Mouse (Mus musculus) myocyte (in vitro differentiated cells): ENCODE results near the gene 1810037I17Rik.
"Not testable (repeated sequence)": the region's sequence is repeated elsewhere in the genome, so short reads cannot be mapped to it uniquely, and the experiment has no call there.

ENCODE experiments used
- E2F4 ChIP-seq: IDR thresholded peaks from one replicate; pipeline ENCODE4 v1.6.1; 2011; ENCODE audit warnings: mild to moderate bottlenecking, control low read depth, moderate library complexity; ENCODE audit not compliant: insufficient read depth
- MAX ChIP-seq: IDR thresholded peaks from one replicate; pipeline ENCODE4 v1.6.1; 2011; ENCODE audit warnings: low read depth, mild to moderate bottlenecking, control low read depth
- MYOD1 ChIP-seq, 3 experiments: IDR thresholded peaks; one replicate each; pipeline ENCODE4 v1.6.1; 2011; ENCODE audit warnings: control low read depth in 2 of 3, low read depth in 2 of 3, mild to moderate bottlenecking in 2 of 3, moderate library complexity in 1 of 3; ENCODE audit not compliant: insufficient read length in 2 of 3, control insufficient read depth in 1 of 3
- MYOG ChIP-seq, 3 experiments: IDR thresholded peaks; one replicate each; pipeline ENCODE4 v1.6.1; 2011; ENCODE audit warnings: control low read depth in 2 of 3, low read depth in 2 of 3, mild to moderate bottlenecking in 2 of 3; ENCODE audit not compliant: insufficient read length in 2 of 3, control insufficient read depth in 1 of 3, insufficient read depth in 1 of 3
- POLR2A ChIP-seq: IDR thresholded peaks from one replicate; pipeline ENCODE4 v1.6.1; 2011; ENCODE audit warnings: low read depth, mild to moderate bottlenecking, control low read depth, moderate library complexity; ENCODE audit not compliant: insufficient read length
- USF1 ChIP-seq: IDR thresholded peaks from one replicate; pipeline ENCODE4 v1.6.1; 2011; ENCODE audit warnings: low read depth, mild to moderate bottlenecking, control low read depth, moderate library complexity

GRCm38 (mm10) chr3:122937176-122937575 is 13.2 kb downstream of the 1810037I17Rik start:
- not testable (repeated sequence) for TF ChIP-seq POLR2A; MYOD1 (IDR thresholded peaks at IDR 0.05; ENCODE audit: control insufficient read depth in 1 of 3, insufficient read length in 2 of 3, low read depth in 2 of 3); E2F4; MYOG (IDR thresholded peaks at IDR 0.05; ENCODE audit: control insufficient read depth in 1 of 3, insufficient read depth in 1 of 3, insufficient read length in 2 of 3, low read depth in 2 of 3); MAX; USF1
